Mouse (Mus musculus) forebrain, embryonic 13.5 days (tissue): ENCODE data around the gene Tex29. TPM values are rescaled to one million over a fixed set of nuclear protein-coding genes. Genes with fewer than 3 reads are reported as not detected.
"Not testable (repeated sequence)": the region's sequence is repeated elsewhere in the genome, so short reads cannot be mapped to it uniquely, and the experiment has no call there.

ENCODE experiments used
- ATAC-seq: fragments of 200-750 bp; cut with Nextera tagmentation; 2 replicates; pipeline ENCODE4 v1.8.0; 2017
- H3K27ac ChIP-seq: fragments of 300-500 bp; sonication (generic); 2 replicates; pipeline ENCODE4 v1.5.1; 2015; ENCODE audit warnings: inconsistent platforms, mild to moderate bottlenecking, moderate library complexity
- H3K27me3 ChIP-seq: fragments of 300-500 bp; sonication (generic); 2 replicates; pipeline ENCODE4 v1.6.1; 2015; ENCODE audit warnings: mild to moderate bottlenecking, inconsistent platforms
- H3K36me3 ChIP-seq: fragments of 300-500 bp; sonication (generic); 2 replicates; pipeline ENCODE4 v1.6.1; 2015; ENCODE audit warnings: mild to moderate bottlenecking, inconsistent platforms; ENCODE audit not compliant: poor library complexity, severe bottlenecking
- H3K4me1 ChIP-seq: fragments of 300-500 bp; sonication (generic); 2 replicates; pipeline ENCODE4 v1.6.1; 2015; ENCODE audit warnings: inconsistent platforms
- H3K4me2 ChIP-seq: fragments of 300-500 bp; sonication (generic); 2 replicates; pipeline ENCODE4 v1.6.1; 2015; ENCODE audit warnings: inconsistent platforms, mild to moderate bottlenecking, moderate library complexity
- H3K4me3 ChIP-seq: fragments of 300-500 bp; sonication (generic); 2 replicates; pipeline ENCODE4 v1.5.1; 2015; ENCODE audit warnings: mild to moderate bottlenecking, inconsistent platforms
- H3K9ac ChIP-seq: fragments of 300-500 bp; sonication (generic); 2 replicates; pipeline ENCODE4 v1.6.1; 2015; ENCODE audit warnings: mild to moderate bottlenecking, inconsistent platforms
- H3K9me3 ChIP-seq: fragments of 300-500 bp; sonication (generic); replicated peaks from 2 replicates; pipeline ENCODE4 v1.6.1; 2016; ENCODE audit warnings: inconsistent platforms
- WGBS: fragments of 180-500 bp; shearing (Covaris S2); methylation state at CpG from one replicate; pipeline ENCODE4 v1.1.7; 2015; 5-methylcytosine and 5-hydroxymethylcytosine counted together
- polyA plus RNA-seq: library from polyadenylated mRNA; unstranded; fragments of >200 nt; fragmentation: Nextera tagmentation; extraction: Ambion mirVana; gene quantifications from 2 replicates; pipeline ENCODE4 v1.2.1, GENCODE M21; 2015

Gene Tex29
- polyA plus RNA-seq, 1 experiment from 2014 or later = 0.89 TPM

DNA sequence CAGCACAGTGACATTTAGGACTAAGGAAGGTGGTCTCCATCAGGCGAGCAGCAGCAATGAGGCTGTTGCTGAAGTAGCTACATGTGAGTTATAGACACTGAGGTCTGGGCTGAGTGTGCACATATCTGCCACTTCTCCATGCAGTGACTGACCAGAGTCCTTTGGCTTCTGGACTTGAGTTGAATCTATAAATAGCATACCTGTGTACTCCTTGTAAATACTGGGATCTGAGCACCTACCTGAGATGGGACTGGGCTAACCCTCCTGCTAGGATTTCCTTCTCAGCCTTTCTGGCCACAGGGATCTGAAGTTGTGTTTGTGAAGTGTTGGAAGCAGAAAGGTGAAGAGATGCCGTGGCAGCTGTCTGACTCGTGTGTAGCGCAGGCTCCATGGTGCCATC is 7.1 kb upstream of the Tex29 start:
- no peak for ATAC-seq
- Histone ChIP-seq H3K36me3 (peaks cover 80% of the 10 kb centered on the region), H3K4me3 (no peak overlapping the region), H3K9ac (no peak overlapping the region), H3K27ac (no peak overlapping the region), H3K27me3 (no peaks in the 10 kb centered on the region), H3K4me2 (no peak overlapping the region), H3K9me3 (no peaks in the 10 kb centered on the region), H3K4me1 (peaks cover 21% of the 10 kb centered on the region)
- 91% methylated on average over 4 of the region's 4 CpGs for WGBS

DNA sequence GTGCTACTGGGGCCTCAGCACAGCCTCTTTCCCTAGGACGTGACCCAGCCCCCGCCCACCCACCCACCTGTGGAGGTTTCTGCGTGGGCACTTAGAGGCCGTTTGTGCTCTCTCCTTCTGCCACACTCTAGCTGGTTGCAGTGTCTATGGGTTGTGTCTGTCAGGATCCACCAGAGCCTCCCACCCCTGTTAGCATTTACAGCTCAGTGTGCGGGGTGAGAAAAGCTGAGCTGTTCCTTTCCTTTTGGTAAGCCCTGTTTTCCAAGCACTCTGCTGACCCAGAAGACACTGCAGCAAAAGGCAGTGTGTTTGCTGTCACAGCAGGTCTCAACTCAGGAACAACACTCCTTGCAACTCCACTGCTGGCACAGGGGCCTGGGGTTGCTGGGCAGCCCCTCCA is 6.1 kb upstream of the Tex29 start:
- no peak for ATAC-seq
- no peak overlapping the region for H3K9ac ChIP-seq
- H3K9me3 ChIP-seq = no peaks in the 10 kb centered on the region
- peaks cover 72% of the 10 kb centered on the region for H3K36me3 ChIP-seq
- H3K27ac ChIP-seq = no peak overlapping the region
- 96% methylated on average over 5 of the region's 5 CpGs for WGBS
- H3K27me3 ChIP-seq = no peaks in the 10 kb centered on the region
- no peak overlapping the region for H3K4me3 ChIP-seq
- peaks cover 21% of the 10 kb centered on the region for H3K4me1 ChIP-seq
- H3K4me2 ChIP-seq = no peak overlapping the region

DNA sequence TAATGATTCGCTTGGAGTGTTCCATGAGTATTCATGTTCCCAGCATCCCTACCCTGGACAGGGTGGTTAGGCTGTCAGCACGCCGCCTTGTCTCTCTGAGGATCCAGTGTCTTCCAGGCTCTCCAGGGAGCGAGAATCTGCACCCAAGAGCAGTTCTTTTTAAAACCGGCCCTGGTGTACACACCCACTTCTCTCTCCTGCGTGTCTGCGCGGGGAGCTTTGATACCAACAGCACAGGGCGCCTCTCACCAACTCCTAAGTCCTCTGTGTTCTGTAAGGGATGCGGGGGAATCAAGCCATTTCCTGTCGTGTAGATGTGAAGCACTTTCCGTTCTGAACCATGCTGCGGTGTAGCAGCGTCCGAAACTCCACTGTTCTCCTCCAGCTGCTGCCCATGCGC is 5.6 kb upstream of the Tex29 start:
- H3K9ac ChIP-seq = no peak overlapping the region
- WGBS = 92% methylated on average over 16 of the region's 16 CpGs

DNA sequence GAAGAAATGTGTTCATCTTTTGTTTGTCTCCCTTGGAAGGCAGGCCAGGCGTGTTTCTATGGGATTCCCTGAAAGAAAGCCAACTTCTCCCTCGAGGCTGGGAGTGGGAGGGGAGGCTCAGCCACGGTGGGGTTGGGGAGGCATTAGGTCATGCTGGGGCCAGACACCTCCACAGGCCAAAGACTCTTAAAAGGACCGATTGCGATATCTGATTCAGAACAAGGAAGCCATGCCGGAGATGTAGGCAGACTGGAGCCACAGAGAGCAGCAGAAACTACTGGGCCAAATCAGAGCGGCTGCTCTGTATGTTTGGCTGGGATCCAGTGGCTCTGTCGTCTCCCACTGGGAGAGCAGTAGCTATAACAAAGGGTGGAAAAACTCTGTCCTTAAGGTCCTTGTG is 1.3 kb downstream of the Tex29 start:
- WGBS = 22% methylated on average over 8 of the region's 8 CpGs
- H3K4me3 ChIP-seq = no peak overlapping the region
- ATAC-seq = peak; percentile 32; the same call in 1 of the 2 replicates
- no peaks in the 10 kb centered on the region for H3K9me3 ChIP-seq
- peak overlapping the region; percentile 13; the same call in 1 of the 2 replicates for H3K4me2 ChIP-seq
- H3K27me3 ChIP-seq = no peaks in the 10 kb centered on the region
- peaks cover 30% of the 10 kb centered on the region for H3K4me1 ChIP-seq
- 0 out of 2 replicates have a peak overlapping the region, but pooled peaks have one; percentile 35 for H3K9ac ChIP-seq
- H3K27ac ChIP-seq = peak overlapping the region; percentile 72
- H3K36me3 ChIP-seq = peaks cover 9% of the 10 kb centered on the region

More for the DNA sequence above, 5.6 kb upstream of the Tex29 start:
- Histone ChIP-seq H3K36me3 (peaks cover 67% of the 10 kb centered on the region), H3K27me3 (no peaks in the 10 kb centered on the region), H3K9me3 (no peaks in the 10 kb centered on the region), H3K4me2 (no peak overlapping the region), H3K27ac (no peak overlapping the region), H3K4me1 (peaks cover 17% of the 10 kb centered on the region), H3K4me3 (no peak overlapping the region)
- ATAC-seq = no peak

DNA sequence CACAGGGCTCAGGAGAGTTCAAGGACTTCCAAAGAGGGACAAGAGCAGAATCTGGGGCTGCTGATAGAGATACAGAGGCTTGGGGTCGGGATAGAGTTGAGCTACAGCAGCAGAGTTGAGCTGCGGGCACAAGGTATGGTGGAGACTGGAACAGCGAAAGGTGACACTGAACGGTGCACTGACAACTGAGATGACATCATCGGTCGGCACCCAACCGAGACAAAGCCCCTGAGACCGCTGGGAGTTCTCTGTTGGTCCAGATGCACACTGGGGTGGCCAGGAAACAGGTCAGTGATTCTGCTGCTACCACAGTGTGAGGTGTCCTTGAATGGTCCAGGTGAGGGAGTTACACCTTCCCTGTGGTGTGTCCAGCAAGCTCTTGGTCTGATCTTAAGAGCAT is 2.5 kb downstream of the Tex29 start:
- Histone ChIP-seq H3K4me2 (no peak overlapping the region), H3K27ac (no peak overlapping the region), H3K36me3 (0 out of 2 replicates have a peak, but pooled peaks cover 3% of the 10 kb centered on the region), H3K27me3 (no peaks in the 10 kb centered on the region), H3K9ac (no peak overlapping the region), H3K4me1 (peaks cover 30% of the 10 kb centered on the region), H3K9me3 (no peaks in the 10 kb centered on the region), H3K4me3 (no peak overlapping the region)
- ATAC-seq = no peak
- 85% methylated on average over 8 of the region's 8 CpGs for WGBS

DNA sequence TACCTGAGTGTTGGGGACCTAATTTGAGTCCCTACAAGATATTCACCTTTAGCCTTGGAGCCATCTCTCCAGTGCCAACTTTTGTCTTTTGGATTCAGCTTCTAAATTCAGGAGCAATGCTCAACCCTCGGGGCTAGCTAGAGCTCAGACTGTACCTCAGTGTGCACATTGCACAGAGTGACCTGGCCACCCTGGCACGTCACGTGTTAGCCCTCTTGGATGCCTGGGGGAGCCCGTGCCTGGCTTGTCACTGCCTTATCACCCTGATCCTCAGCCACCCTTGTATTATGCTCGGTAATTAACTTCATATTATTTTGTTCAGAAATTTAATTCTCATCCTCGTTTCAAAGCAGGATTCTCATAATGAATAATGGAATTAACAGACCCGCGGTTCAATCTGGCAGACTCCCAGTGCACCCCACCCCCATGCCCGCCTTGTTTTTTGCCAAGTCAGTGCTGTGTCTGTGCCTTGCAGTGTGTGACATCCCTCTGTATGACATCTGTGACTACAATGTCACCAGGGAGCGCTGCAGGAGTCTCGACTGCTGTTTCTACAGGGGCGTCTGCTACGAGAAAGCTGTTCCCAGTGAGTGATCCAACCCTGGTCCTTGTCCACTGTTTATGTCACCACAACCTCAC is 3.5 kb downstream of the Tex29 start:
- Histone ChIP-seq H3K9ac (no peak overlapping the region), H3K9me3 (no peaks in the 10 kb centered on the region), H3K4me2 (no peak overlapping the region), H3K27ac (peak overlapping the region; percentile 57), H3K4me1 (peaks cover 30% of the 10 kb centered on the region), H3K27me3 (no peaks in the 10 kb centered on the region), H3K36me3 (no peaks in the 10 kb centered on the region), H3K4me3 (no peak overlapping the region)
- WGBS = 73% methylated on average over 13 of the region's 13 CpGs
- peak; percentile 64 for ATAC-seq

DNA sequence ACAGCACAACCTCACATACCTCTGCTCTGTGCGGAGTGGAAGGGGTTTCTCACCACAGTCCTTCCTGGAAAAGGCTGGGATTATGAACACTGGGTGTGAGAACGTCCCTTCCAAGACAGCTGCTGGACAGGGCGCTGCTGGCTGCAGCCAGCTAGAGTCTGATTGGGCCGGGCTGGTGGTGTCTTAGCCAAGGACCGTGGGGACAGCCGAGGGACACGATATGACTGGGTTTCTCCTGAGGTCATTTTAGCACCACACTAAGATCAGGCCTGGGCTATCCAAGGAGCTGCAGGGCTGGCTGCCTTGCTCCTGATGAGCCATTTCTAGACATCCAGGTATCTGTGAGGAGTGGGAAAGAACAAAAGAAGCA is 4.0 kb downstream of the Tex29 start:
- Histone ChIP-seq H3K4me3 (no peak overlapping the region), H3K9ac (no peak overlapping the region), H3K27me3 (no peaks in the 10 kb centered on the region), H3K36me3 (no peaks in the 10 kb centered on the region), H3K27ac (peak overlapping the region; percentile 57), H3K9me3 (no peaks in the 10 kb centered on the region), H3K4me1 (peaks cover 30% of the 10 kb centered on the region), H3K4me2 (no peak overlapping the region)
- ATAC-seq = no peak
- 91% methylated on average over 7 of the region's 7 CpGs for WGBS

DNA sequence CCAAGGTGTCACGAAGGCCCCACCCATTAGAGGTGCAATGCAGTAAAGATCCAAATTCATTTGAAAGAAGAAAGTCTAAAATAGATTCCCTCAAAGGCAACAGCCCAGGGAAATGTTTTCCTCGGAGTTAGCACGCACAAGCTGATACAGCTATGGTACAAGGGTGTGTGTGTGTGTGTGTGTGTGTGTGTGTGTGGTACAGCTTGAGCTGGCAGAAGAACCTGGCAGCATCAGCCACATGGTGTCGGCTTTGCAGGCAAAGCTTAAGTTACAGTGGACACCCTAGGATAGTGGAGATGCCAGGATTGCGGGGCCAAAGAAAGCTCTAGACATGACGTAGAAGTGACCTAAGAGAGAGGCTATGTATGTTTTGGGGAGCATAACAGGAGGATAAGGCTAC is 6.5 kb downstream of the Tex29 start:
- ATAC-seq = no peak

DNA sequence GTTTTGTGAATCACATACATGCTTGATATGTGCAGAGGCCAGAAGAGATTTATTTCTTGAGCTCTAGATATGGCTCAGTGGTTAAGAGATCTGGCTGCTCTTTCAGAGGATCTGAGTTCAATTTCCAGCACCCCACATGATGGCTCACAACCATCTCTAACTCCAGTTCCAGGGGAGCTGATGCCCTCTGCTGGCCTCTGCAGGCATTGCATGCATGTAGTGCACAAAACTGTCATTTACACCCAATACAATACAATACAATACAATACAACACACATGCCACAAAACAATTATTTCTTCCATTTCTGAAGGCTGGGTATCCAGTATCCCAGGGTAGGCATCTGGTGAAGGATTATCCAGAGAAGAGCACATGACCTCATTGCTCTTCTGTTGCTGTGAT is 27.6 kb downstream of the Tex29 start:
- Histone ChIP-seq H3K36me3 (no peaks in the 10 kb centered on the region), H3K27me3 (no peaks in the 10 kb centered on the region), H3K4me3 (no peak overlapping the region), H3K9me3 (peaks cover 6% of the 10 kb centered on the region; the same call in 1 of the 2 replicates), H3K4me1 (no peaks in the 10 kb centered on the region), H3K27ac (no peak overlapping the region), H3K4me2 (no peak overlapping the region), H3K9ac (no peak overlapping the region)
- ATAC-seq = no peak

More for the DNA sequence above, 6.5 kb downstream of the Tex29 start:
- Histone ChIP-seq H3K9ac (no peak overlapping the region), H3K9me3 (no peaks in the 10 kb centered on the region), H3K36me3 (no peaks in the 10 kb centered on the region), H3K4me2 (no peak overlapping the region), H3K4me3 (no peak overlapping the region), H3K27me3 (no peaks in the 10 kb centered on the region), H3K27ac (no peak overlapping the region), H3K4me1 (peaks cover 16% of the 10 kb centered on the region)
- WGBS = 92% methylated on average over 6 of the region's 6 CpGs

DNA sequence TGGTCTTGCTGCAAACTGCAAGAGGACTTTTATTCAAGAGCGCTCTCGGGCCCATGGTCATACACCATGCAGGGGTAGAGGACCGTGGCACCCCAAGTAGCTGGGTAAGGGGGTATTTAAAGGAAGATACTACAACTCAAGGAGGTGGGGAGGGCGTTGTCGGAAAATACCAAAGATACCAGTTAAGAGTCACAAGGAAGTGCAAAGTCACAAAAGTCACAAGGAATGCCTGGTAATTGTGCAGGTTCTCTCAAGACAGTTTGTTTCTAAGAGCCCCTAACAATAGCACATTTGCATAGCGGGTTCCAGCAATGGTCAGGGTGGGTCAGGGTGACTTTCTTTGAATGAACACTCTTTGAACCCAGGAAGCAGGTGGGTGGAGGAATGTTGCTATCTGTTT is 34.0 kb downstream of the Tex29 start:
- WGBS = 94% methylated on average over 6 of the region's 6 CpGs
- not testable (repeated sequence) for ATAC-seq

DNA sequence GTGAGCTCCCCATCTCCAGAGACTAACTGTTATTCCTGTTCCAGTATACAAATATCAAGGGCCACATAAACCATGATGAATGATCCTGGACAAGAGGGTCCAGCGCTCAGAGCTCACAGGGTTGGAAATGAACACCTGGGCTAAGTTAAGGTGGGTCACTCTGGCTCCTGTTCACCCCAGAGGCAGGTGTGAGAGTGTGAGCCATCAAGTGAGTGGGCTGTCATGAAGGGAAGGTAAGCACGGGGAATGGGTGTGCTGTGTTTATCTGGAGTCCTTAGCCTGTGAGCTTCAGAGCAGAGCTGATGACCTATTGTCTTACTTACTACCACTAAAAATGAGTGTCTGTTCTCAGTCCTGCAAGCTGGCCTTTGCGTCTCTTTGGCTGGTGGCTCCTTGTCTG is 44.4 kb downstream of the Tex29 start:
- Histone ChIP-seq H3K9ac (no peak overlapping the region), H3K9me3 (peaks cover 16% of the 10 kb centered on the region), H3K4me3 (no peak overlapping the region), H3K27me3 (no peaks in the 10 kb centered on the region), H3K4me1 (peaks cover 28% of the 10 kb centered on the region), H3K4me2 (no peak overlapping the region), H3K27ac (no peak overlapping the region), H3K36me3 (no peaks in the 10 kb centered on the region)
- WGBS = 94% methylated on average over 3 of the region's 3 CpGs
- no peak for ATAC-seq

More for the DNA sequence above, 34.0 kb downstream of the Tex29 start:
- H3K4me3 ChIP-seq, H3K9me3 ChIP-seq, H3K4me2 ChIP-seq, H3K4me1 ChIP-seq, H3K27me3 ChIP-seq, H3K27ac ChIP-seq, H3K36me3 ChIP-seq, H3K9ac ChIP-seq: not testable (repeated sequence)

DNA sequence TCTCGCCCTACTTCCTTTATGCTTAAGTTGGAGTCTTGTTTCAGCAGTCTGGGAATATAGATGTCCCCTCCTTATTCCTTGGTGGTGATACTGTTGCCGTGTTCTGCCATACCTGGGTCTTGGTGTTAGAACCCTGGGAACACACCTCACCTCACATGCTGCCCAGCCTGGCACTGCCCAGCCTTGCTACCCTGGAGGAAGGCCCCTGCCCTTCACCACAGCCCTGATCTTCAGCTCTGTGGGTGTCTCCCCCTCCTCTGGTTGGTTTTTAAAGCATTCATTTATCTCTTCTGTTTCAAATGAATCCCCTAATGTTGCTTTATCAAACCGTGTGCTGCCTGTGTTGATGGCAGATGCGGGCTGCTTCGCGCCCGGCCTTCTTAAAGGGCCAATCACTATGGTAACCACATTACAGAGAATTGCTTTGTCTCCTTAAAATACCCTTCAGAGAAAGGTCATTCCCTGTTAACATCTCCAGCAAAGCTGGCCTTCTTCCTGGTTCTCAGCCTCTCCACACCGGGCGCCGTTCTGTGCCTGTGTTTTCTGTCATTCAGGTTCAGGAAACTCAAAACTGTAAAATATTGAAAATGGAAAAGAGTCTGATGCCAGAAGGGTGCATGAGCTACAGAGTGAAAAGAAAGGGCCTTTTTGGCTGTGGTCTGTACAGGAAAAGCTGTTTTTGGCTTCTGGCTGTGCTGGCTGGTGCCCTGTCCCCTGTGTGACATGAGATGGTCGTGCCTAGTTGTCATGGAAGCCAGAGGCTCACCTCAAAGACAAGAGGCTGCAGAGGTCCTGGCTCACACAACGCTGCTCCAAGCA is 45.8 kb downstream of the Tex29 start:
- Histone ChIP-seq H3K9ac (peak overlapping the region; percentile 23; the same call in 1 of the 2 replicates), H3K27ac (peak overlapping the region; percentile 85), H3K9me3 (peaks cover 16% of the 10 kb centered on the region), H3K27me3 (no peaks in the 10 kb centered on the region), H3K36me3 (no peaks in the 10 kb centered on the region), H3K4me3 (no peak overlapping the region), H3K4me2 (no peak overlapping the region), H3K4me1 (peaks cover 29% of the 10 kb centered on the region)
- ATAC-seq = peak; percentile 80
- WGBS = 27% methylated on average over 12 of the region's 12 CpGs
